Mouse (Mus musculus): ENCODE results near the gene Ncaph2.

The Ncaph2 gene

DNA sequence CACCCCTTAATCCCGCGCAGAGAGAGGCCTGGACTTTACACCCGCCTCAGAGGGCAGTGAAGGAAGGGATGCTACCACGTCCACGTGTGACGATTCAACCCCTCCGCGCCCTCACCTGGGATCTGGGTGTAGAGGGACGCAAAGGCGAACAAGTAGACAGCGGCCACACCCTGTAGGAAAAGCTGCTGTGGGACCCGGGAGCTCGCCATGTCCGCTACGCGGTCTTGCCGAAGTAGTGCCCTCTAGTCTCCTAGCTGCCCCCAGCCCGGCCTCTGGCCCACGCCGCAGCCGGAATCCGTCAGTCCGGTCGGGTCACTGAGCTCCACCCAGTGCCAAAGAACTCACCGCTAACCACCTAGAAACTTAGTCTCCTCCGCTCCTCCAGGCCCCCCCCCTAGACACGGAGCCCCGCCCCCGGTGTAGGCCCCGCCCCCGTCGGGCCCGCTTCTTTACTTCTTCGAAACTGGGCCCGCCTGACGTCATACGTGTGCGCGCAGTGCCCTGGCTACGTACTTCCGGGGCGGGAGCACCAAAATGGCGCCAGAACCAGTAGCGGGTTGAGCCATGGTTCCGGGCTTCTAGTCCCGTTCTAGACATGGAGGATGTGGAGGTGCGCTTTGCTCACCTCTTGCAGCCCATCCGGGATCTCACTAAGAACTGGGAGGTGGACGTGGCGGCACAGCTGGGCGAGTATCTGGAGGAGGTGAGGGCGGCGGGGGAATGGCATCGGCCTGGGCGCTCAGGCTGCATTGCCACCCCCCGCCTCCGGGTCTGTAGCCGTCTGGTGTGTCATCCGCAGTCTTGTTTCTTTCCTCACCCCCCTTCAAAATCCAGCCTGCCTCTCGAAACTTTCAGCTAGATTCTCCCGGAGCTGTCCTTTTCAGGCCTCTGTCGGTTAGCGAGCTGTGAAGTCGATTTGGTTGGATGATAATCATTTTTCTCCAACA lies at the start of gene Ncaph2, which contains the start of gene Lmf2:
Ncaph2 (plus strand) TSS at position 479 of the 947 bp plus-strand sequence.
Lmf2 (minus strand) TSS at position 419 of the 947 bp plus-strand sequence.
- DNase-seq (ENCODE audit: low read depth, low spot score), result peak; percentile 99

DNA sequence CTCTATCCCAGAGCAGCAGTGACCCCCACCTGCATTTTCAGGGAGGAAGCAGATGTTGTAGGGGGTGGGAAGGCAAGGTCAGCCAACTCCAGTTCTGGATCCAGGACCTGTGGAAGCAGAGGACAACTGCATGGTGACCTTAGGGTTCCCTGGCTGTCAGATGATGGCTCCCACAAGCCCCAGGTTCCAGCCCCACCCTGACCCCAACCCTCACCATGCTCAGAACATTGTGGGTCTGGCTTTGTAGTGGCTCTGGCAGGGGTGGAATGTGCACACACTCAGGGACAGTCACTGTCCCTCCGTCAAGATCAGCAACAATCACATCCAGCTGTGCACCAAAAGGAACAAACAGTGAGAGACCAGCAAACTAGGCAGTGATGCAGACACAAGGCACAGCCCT lies 49.6 kb upstream of the Ncaph2 start:
- no peak for DNase-seq (ENCODE audit: low read depth, low spot score)

DNA sequence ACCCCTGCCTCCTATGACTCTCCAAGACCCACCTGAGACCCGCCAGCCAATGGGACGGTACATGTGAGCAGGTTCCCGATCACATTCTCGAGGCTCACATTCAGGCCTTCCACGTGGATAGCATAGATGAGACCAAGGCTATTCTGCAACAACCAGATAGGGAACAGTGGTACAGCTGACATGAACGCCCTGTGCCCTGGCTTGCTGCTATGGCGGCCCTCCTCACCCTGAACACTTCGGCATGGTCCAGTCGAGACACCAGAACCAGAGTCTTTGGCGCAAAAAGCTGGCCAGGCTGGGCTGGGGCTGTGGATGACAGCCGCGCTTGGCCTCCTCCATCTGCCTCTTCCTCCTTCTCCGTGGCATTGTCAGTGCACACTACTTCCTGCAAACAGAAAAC lies 48.1 kb upstream of the Ncaph2 start:
- DNase-seq (ENCODE audit: low read depth, low spot score), result no peak

DNA sequence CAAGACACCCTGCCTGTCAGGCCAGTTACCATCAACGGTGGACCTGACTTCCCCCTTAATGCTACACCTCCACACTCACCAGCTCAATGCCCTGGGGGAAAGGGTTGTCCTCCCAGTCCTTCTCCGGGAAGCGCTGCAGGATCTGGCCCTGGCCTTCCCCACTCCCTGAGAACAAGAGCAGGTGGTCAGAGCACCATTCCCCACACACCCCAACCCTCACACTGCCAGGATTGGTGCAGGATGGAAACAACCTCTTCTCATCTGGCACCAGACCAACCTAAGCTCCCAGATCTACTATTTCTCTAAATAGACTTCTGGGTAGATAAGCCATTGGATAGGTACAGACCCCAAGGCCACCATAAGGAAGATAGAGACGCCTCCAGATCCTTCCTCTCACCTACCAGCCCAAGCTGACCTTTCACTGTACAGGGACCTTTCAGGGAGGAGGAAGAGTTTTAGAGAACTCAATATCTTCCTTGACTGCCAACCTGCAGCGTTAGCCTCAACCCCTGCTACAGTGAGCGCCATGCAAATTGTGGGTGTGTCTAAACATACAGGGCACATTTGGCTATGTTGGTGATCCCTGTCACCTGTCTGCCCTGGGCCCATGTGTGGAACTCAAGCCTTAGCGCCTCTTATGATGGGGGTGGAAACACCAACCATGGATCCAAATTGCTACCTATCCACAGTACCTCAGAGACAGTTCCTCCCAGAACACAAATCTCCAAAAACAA lies 46.9 kb upstream of the Ncaph2 start:
- DNase-seq (ENCODE audit: low read depth, low spot score), result peak; percentile 33

DNA sequence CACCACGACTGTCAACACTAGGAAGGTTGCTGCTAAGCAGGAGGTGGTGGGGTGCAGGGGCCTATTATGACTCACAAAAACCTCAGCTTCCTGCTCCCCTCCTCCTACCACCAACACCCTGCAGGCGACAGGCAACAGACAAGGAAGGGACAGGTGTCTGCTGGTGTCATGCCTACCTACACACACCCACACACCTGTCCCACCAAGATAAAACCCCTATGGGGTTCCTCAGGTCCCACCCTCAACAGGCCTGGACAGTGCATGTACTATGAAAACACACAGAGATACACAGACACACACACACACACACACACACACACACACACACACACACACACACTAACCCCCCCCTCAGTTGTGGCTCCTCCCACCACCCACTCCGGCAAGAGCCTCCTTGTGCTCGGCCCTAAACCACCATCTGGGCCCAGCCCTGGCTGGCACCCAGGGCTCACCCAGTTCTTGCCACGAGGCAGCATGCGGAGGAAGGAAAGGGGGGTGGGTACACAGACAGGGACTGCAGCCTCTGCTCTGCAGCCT lies 45.5 kb upstream of the Ncaph2 start:
- peak; percentile 90 for DNase-seq (ENCODE audit: low read depth, low spot score)

DNA sequence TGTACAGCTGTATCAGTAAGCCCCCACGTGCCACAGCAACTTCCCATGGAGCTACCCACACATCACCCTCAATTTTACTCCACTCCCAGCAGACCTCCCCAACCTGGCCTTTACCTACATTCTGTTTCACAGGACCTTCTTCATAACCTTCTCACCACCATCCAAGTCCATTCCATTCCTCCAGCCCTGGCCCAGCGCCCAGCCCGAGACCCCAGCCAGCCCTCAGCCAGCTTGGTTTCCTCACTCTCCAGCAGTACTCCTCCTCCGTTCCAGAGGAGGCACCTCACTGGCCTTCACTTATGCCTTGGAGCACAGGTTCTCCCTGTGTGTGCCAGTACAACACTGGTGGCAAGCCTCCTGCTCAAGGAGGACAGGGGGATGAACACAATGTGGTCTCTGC lies 42.2 kb upstream of the Ncaph2 start:
- DNase-seq (ENCODE audit: low read depth, low spot score), result no peak

DNA sequence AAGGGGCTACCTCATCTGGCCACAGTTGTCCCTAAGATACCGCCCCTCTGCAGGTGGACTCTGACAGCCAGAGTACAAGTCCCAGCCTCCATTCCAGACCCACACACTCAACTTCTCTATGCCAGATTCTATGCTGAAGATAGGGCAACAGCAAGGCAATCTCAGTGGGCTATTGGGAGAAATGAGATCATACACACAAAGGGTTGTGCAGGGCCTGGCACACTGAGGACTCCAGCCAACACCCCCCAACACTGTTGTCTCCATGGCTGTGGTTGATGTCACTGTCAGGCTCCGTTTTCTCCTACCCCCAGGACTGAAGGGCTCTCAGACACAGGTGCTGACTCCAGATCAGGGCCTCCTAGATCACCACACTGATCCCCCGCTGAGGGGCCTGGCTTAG lies 41.4 kb upstream of the Ncaph2 start:
- DNase-seq (ENCODE audit: low read depth, low spot score), result no peak

DNA sequence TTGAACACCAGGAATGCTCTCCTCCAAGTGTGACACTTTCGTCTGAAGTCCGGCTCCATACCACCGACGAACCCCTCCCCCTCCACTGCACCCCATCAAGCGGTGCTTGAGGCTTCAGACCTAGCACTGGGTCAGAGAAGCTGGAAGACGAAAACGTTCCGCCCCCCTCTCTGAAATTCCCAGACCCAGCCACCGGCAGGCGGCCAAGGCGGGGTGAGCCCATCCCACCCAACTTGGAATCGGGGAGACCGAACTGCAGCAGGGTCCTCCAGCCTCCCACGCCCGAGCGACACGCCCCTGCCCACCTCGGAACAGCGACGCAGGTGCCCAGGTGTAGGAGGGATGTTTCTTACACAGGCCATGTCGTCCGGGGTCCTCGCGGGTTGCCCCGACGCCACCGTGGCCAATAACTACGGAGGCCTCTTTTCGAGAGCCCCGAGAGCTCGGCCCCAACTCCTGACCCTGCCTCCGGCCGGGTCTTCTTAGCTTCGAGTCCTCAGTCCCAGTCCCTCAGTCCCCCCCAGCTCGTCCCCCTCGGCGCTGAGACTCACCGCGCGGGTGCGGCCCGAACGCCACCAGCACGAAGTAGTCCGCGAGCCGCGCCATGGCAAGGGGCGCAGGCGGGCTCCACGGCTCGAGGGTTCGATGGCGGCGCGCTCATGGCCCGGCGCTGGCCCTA lies 40.9 kb upstream of the Ncaph2 start:
- DNase-seq (ENCODE audit: low read depth, low spot score), result peak; percentile 38

DNA sequence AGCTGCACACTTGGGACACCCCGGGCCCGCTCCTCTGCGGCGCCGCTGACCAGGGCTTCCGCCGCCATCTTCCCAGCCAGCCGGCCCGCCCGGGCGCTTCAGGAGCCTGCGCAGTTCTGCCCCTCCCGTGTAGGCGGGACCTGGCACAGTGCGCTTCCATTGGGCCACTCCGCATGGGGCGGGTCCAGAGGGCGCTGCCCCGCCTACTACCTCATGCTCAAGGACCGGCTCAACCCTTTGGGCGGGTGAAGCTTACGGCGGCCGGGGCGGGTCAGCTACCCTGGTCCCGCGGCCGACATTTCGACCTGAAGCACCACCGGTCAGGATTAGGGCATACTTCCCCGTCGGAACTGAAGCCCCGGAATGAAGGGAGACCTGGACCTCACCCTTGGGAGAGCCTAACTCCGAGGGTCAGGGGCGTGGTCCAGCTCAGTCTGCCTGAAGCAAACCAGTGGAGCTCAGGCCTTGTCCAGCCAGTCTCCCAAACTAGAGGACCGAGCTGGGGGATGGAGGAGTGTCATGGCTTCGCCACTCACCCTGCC lies 40.3 kb upstream of the Ncaph2 start, which contains the start of gene Sbf1:
Sbf1 (minus strand) TSS at position 122 of the 542 bp plus-strand sequence.
- peak; percentile 98 for DNase-seq (ENCODE audit: low read depth, low spot score)

DNA sequence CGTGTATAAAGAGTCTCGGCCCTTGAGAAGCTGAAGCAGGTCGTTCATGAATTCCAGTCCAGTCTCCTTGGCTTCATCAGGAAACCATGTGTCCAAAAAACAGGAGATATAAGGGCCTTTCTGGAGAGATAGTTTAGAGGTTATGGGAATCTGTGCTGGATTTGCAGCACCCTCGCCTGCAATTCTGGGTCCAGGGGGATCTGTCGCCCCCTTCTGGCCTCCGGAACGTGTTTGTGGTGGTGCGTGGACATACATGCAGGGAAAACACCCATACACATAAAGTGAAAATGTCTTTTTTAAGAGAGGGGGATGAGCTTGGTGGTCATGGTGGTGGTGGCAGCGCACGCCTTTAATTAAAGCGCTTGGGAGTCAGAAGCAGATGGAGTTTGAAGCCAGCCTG lies 39.4 kb upstream of the Ncaph2 start:
- peak; percentile 61 for DNase-seq (ENCODE audit: low read depth, low spot score)

DNA sequence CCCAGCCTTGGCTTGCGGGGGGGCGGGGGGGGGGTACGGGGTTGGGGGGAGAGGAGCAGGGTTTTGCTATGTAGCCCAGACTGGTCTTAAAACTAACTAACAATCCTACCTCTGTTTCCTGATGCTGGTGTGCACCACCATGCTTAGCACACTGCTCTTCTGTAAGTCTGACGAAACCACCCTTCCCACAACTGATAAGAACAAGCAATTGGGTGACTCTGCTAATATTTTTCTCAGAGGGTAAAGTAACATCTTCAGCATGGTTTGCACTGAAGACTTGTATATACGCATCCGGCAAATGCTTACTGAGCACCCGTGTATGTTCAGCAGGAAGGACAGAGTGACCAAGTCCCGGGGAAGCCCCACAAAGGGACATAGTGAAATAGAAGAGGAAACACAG lies 34.3 kb upstream of the Ncaph2 start:
- DNase-seq (ENCODE audit: low read depth, low spot score), result no peak

DNA sequence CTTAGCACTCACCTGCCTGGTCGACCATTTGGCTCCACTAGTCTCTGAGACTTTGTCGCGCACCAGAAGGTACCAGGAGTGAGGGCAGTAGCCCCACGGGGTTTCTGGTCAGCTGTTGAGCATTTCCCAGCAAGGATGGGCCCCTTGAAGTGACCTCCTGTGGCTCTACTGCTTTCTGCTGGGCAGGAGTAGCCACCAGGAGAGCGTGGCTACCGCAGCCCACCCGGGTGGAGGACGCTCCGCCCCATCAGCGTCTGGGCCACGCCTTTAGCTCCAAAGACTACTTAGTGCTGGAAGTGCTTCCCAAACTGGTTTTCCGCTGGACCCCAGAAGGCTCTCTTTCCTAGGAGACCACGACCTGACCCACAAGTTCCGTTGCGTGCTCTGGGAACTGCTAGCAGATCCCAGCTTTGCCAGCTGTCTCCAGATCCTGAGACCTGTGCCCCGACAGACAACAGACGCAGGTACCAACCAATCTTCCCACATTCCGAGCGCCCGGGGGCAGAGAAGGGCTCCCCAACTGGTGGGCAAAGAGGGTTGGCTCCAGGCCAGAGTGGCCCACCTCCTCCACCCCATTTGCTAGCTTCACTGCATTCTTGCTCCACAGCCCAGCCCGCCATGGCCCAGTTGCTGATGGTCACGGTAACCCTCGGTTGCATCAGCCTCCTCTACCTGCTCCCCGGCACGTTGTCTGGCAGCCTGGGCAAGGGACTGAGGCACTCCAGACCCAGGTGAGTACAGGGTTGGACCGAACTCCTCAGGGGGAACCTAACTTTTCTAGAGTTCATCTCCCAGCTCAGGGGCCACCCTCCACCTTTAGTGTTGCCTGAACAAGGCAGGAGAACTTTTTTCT lies 32.6 kb upstream of the Ncaph2 start, which contains the start of gene Adm2:
Adm2 (plus strand) TSS at position 51 of the 853 bp plus-strand sequence.
- DNase-seq (ENCODE audit: low read depth, low spot score), result no peak

DNA sequence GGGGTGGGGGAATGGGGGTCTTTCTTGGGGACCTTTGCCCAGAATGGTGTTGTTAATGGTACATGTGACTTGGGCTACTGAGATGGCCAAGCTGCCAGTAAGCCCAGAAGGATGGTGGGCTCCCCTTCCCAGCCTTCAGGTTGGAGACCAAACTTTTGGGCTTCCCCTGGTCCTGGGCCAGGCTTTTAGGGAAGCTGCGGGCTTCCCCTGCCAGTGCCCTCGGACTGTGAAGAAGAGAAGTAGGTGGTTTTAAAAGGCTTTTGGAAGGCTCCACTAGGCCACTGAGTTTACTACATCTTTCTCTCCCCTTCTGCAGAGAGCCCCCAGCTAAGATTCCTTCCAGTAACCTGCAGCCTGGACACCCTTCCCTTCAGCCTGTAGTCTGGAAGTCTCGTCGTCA lies 31.9 kb upstream of the Ncaph2 start:
- DNase-seq (ENCODE audit: low read depth, low spot score), result no peak

DNA sequence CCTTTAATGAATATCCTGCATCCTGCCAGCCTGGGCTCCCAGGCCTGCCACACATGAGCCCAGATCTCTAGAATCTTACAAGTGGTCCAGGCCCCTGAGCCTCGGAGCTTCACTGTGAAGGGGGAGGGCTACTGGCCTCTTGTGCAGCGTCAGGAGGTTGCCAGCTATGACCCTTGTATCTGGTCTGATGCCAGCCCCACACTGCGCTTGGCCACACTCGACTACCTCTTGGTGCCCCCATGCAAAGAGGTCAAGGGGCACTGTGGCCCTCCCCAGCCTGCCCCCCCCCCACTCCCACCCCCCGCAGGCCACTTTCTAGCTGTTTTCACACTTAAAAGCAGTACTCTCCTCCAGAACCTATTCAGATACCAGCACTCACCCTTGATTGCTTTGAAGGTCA lies 29.1 kb upstream of the Ncaph2 start:
- no peak for DNase-seq (ENCODE audit: low read depth, low spot score)

DNA sequence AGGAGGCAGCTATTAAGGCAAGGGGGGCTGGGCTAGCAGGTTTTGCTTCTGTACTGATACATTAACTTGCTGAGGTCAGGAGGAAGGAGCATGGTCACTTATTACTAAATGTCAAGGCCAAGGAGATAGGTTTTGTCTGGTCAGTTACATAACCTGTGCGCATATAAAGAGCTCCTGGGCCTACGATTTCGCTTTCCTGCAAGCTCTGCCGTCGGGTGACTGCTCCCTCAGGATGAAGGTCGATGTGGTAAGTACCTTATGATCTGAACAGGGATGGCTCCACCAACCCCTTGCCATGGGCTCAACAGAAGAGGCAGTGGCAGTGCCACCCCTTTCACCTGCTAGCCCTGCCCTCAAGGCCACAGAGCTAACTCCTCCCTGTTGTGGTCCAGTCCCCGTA lies 21.2 kb upstream of the Ncaph2 start, which contains the start of gene Miox:
Miox (plus strand) TSS at position 128 of the 400 bp plus-strand sequence.
- no peak for DNase-seq (ENCODE audit: low read depth, low spot score)

DNA sequence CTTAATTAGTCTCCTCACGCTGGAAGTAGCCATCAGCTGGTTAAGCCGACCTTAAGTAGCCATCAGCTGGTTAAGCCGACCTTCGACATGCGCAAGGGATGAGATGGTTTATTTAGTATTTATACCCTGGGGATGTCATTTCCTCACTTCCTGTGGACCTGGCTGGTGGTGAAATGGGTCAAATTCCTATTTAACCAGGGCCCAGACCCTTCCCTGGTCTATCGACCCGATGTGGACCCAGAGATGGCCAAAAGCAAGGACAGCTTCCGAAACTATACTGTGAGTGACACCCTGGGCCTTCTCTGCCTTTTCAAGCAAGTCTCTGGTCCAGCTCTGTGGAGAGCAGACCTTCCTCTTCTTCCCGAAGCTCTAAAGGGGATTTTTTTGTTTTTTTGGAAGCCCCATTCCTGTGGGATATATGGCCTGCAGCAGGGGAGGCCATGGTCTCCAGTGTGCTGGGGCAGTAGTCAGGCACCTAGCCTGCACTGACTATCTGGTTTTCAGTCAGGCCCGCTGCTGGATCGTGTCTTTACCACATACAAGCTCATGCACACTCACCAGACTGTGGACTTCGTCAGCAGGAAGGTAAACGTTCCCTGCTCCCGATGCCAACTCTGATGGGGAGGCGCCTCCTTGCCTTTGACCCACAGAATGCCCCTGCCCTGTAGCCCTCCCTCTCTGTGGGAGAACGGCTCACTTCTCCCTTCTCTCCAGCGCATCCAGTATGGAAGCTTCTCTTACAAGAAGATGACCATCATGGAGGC lies 20.6 kb upstream of the Ncaph2 start:
- DNase-seq (ENCODE audit: low read depth, low spot score), result no peak

DNA sequence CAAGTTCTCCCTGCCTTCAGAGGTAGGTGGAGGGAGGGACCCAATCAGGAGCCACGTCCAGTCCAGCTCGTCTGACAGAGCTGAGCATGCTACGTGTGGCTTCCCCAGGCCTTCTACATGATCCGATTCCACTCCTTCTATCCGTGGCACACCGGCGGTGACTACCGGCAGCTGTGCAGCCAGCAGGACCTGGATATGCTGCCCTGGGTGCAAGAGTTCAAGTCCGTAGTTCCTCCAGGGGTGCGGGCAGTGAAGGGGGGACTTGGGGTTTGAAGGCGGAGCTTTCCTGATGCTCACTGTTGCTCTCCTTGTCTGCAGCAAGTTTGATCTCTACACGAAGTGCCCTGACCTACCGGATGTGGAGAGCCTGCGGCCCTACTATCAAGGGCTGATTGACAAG lies 19.1 kb upstream of the Ncaph2 start:
- no peak for DNase-seq (ENCODE audit: low read depth, low spot score)

DNA sequence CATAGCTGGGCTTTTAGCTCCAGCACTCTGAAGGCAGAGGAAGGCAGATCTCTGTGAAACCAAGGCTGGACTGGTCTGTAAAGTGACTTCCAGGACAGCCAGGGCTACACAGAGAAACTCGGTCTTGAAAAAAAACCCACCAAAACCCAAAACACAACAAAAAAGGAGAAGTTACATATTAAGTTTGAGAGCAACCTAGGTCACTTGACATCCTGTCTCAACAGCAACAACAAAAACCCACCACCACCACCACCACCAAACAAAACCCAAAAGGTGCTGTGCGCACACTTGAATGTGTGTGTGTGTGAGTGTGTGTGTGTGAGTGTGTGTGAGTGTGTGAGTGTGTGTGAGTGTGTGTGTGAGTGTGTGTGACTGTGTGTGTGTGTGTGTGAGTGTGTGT lies 15.8 kb upstream of the Ncaph2 start:
- no peak for DNase-seq (ENCODE audit: low read depth, low spot score)

DNA sequence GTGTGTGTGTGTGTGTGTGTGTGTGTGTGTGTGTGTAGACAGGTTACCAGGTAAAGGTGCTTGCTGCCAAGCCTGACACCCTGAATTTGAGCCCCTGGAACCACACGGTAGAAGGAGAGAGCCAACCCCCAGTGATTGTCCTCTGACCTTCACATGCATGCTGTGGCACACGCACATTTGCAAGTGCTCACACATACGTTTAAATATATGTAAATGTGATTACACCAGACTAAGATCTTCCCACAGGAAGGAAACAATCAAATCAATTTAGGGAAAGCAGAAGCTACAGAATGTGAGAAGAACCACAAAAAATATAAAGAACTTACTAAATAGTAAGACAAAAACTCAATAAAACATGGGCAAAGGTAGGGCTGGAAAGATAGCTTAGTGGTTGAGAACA lies 15.4 kb upstream of the Ncaph2 start:
- no peak for DNase-seq (ENCODE audit: low read depth, low spot score)

DNA sequence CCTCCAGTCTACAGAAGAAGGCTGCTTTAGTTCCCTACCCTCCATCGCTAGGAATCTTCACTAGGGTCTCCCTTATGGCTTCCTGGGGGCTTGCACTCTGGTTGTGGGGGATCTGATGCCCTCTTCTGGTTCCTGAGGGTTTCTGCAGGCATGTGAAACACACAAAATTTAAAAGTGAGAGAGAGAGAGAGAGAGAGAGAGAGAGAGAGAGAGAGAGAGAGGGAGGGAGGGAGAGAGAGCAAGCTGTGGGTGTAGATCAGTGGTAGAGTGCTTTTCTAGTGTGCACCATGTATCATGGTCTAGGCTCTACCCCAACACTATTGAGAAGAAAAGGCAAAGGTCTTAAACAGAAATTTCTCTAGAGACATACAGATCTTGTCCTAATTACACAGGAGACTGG lies 13.8 kb upstream of the Ncaph2 start:
- no peak for DNase-seq (ENCODE audit: low read depth, low spot score)

All from CD4-positive, CD25-positive, alpha-beta regulatory T cell, adult 2 months (primary cell).